Mouse (Mus musculus) stomach, postnatal 0 days (tissue): Measurements from ENCODE around the gene Cisd3. TPM values are rescaled to one million over a fixed set of nuclear protein-coding genes. Genes with fewer than 3 reads are reported as not detected.
A peak's percentile ranks its signal among the peaks of the same experiment; 100 is the strongest.

Experiments
- ATAC-seq: fragments of 200-750 bp; cut with Nextera tagmentation; 2 replicates; pipeline ENCODE4 v1.8.0; 2017; ENCODE audit not compliant: low FRiP score, low TSS enrichment
- DNase-seq: peaks from one replicate; pipeline ENCODE4 v3.0.0-alpha.2; 2016; ENCODE audit warnings: low spot score
- H3K27ac ChIP-seq: fragments of 300-500 bp; sonication (generic); replicated peaks from 2 replicates; pipeline ENCODE4 v1.5.1; 2014; ENCODE audit warnings: mild to moderate bottlenecking, control low read depth
- H3K27me3 ChIP-seq: fragments of 300-500 bp; sonication (generic); 2 replicates; pipeline ENCODE4 v1.6.1; 2014; ENCODE audit warnings: low read length; ENCODE audit not compliant: control insufficient read depth, insufficient read depth
- H3K36me3 ChIP-seq: fragments of 300-500 bp; sonication (generic); 2 replicates; pipeline ENCODE4 v1.6.1; 2014; ENCODE audit warnings: low read length, mixed read lengths; ENCODE audit not compliant: control insufficient read depth, insufficient read depth
- H3K4me1 ChIP-seq: fragments of 300-500 bp; sonication (generic); replicated peaks from 2 replicates; pipeline ENCODE4 v1.6.1; 2014; ENCODE audit warnings: antibody characterized with exemption; ENCODE audit not compliant: control insufficient read depth, insufficient read depth
- H3K4me2 ChIP-seq: fragments of 300-500 bp; sonication (generic); replicated peaks from 2 replicates; pipeline ENCODE4 v1.6.1; 2014; ENCODE audit warnings: low read depth, mild to moderate bottlenecking, control low read depth, moderate library complexity
- H3K4me3 ChIP-seq: fragments of 300-500 bp; sonication (generic); 2 replicates; pipeline ENCODE4 v1.5.1; 2014; ENCODE audit warnings: low read depth, low read length, control low read depth
- H3K9ac ChIP-seq: fragments of 300-500 bp; sonication (generic); 2 replicates; pipeline ENCODE4 v1.6.1; 2014; ENCODE audit warnings: mild to moderate bottlenecking, low read length, control low read depth, mixed read lengths
- H3K9me3 ChIP-seq: fragments of 300-500 bp; sonication (generic); 2 replicates; pipeline ENCODE4 v1.6.1; 2016; ENCODE audit warnings: low read length; ENCODE audit not compliant: control insufficient read depth
- CTCF ChIP-seq: IDR thresholded peaks from 2 replicates; pipeline ENCODE4 v1.5.1; 2016; ENCODE audit warnings: antibody characterized with exemption, low read depth, mild to moderate bottlenecking, moderate library complexity
- EP300 ChIP-seq: optimal IDR thresholded peaks from 2 replicates; pipeline ENCODE3; 2016; ENCODE audit warnings: antibody characterized with exemption
- WGBS: fragments of 180-500 bp; shearing (Covaris S2); extraction: QIAGEN DNeasy Blood & Tissue Kit; methylation state at CpG from one replicate; pipeline ENCODE4 v1.1.7; 2014; 5-methylcytosine and 5-hydroxymethylcytosine counted together
- polyA plus RNA-seq: library from polyadenylated mRNA; unstranded; fragments of >200 nt; fragmentation: Nextera tagmentation; extraction: Ambion mirVana; gene quantifications from 2 replicates; pipeline ENCODE4 v1.2.1, GENCODE M21; 2015

The Cisd3 gene
- polyA plus RNA-seq, 1 experiment from 2014 or later = 44.2 TPM

DNA sequence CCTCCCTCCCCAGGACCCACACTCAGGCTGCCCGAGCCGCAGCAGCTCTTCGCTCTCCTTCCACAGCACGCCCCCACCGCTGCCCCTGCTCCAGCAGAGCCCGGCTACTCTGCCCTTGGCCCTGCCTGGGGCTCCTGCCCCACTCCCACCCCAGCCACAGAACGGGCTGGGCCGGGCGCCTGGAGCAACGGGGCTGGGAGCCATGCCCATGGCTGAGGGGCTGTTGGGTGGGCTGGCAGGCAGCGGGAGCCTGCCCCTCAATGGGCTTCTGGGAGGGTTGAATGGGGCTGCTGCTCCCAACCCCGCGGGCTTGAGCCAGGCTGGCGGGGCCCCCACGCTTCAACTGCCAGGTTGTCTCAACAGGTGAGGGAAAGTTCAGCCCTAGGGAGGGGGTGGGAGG is 7.3 kb upstream of the Cisd3 start:
- no peak for TF ChIP-seq CTCF
- no peak for TF ChIP-seq EP300
- 81% methylated on average over 13 of the region's 15 CpGs for WGBS
- peaks cover 32% of the 10 kb centered on the region for H3K36me3 ChIP-seq
- no peaks in the 10 kb centered on the region for H3K4me1 ChIP-seq
- ATAC-seq = no peak
- no peak overlapping the region for H3K4me2 ChIP-seq
- H3K9me3 ChIP-seq = no peaks in the 10 kb centered on the region
- no peaks in the 10 kb centered on the region for H3K27me3 ChIP-seq
- no peak for DNase-seq
- no peak overlapping the region for H3K4me3 ChIP-seq
- H3K9ac ChIP-seq = no peak overlapping the region
- no peak overlapping the region for H3K27ac ChIP-seq

DNA sequence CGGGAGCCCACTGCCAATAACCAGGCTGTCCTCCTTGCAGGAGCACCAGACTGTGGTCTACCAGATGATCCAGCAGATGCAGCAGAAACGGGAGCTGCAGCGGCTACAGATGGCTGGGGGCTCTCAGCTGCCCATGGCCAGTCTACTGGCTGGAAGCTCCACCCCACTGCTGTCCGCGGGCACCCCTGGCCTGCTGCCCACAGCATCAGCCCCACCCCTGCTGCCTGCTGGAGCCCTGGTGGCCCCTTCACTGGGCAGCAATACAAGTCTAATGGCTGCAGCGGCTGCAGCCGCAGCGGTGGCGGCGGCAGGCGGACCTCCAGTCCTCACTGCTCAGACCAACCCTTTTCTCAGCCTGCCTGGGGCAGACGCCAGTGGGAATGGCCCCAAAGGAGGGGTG is 5.2 kb upstream of the Cisd3 start:
- Histone ChIP-seq H3K27me3 (no peaks in the 10 kb centered on the region), H3K27ac (no peak overlapping the region), H3K36me3 (peaks cover 26% of the 10 kb centered on the region), H3K4me1 (no peaks in the 10 kb centered on the region), H3K4me3 (no peak overlapping the region), H3K9ac (no peak overlapping the region), H3K9me3 (no peaks in the 10 kb centered on the region), H3K4me2 (no peak overlapping the region)
- DNase-seq (peak; percentile 36), ATAC-seq (no peak)
- TF ChIP-seq EP300 (no peak), CTCF (no peak)
- WGBS = 79% methylated on average over 12 of the region's 12 CpGs

DNA sequence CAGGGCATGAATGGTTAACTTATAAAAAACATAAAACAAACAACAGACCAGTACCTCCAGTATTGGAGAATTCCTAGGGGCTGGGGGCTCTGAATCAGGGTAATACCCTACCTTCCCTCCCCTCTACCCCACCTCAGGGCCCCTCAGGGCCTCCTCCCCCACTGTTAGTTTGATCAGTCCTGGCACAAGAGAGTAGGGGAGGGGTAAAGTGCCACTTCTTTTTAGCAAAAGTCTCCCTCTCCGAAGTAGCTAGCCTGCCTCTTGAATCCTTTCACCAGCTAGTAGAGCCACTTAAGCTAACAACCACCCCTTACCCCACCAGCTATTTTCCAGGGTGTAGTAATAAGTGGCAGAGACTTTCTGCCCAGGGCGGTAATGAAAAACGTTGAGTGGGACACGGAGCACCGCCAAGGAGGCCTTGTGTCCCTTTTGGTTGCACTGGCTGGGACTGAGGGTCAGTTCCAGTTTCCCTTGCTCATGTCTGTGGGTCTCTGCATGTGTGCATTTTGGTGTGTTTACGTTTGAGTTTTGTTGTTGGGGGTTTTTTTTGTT is 3.0 kb upstream of the Cisd3 start:
- Histone ChIP-seq H3K9me3 (no peaks in the 10 kb centered on the region), H3K4me2 (no peak overlapping the region), H3K36me3 (peaks cover 22% of the 10 kb centered on the region), H3K27me3 (no peaks in the 10 kb centered on the region), H3K27ac (no peak overlapping the region), H3K4me3 (no peak overlapping the region), H3K9ac (no peak overlapping the region), H3K4me1 (no peaks in the 10 kb centered on the region; the same call in 1 of the 2 replicates)
- no peak for ATAC-seq
- no peak for TF ChIP-seq EP300
- TF ChIP-seq CTCF = no peak
- WGBS = 69% methylated on average over 6 of the region's 6 CpGs
- no peak for DNase-seq

DNA sequence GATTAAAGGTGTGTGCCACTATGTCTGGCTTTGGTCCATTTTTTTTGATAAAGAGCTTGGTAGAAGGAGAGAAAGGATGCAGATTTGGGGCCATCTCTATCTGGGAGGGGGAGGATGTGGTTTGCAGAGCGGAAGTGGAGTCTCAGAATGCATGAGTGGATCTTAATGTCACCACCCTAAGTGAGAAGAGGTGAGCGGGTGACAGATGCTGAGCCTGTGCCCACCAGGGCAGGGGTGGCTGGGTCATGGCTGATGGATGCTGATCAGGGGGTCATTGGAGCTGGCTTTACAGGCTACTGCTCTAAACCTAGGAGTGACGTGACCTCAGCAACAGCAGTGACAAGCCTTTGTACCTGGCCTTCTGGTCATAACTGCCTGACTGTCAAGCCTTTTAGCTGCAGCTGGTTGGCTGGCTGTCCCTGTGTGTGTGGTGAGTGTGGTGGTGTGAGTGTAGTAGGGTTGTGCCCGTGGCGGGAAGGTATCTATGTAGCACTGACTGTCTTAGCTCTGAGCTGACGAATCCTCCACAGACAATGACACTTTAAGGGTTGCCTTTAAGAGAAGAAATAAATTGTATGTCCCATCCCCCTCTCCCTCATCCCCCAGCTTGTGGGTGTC is 1.5 kb upstream of the Cisd3 start:
- Histone ChIP-seq H3K9me3 (no peaks in the 10 kb centered on the region), H3K4me3 (no peak overlapping the region), H3K27ac (no peak overlapping the region), H3K27me3 (no peaks in the 10 kb centered on the region), H3K4me2 (no peak overlapping the region), H3K9ac (no peak overlapping the region), H3K4me1 (no peaks in the 10 kb centered on the region; the same call in 1 of the 2 replicates), H3K36me3 (peaks cover 18% of the 10 kb centered on the region)
- no peak for ATAC-seq
- 83% methylated on average over 6 of the region's 6 CpGs for WGBS
- TF ChIP-seq CTCF (no peak), EP300 (no peak)
- DNase-seq = no peak

DNA sequence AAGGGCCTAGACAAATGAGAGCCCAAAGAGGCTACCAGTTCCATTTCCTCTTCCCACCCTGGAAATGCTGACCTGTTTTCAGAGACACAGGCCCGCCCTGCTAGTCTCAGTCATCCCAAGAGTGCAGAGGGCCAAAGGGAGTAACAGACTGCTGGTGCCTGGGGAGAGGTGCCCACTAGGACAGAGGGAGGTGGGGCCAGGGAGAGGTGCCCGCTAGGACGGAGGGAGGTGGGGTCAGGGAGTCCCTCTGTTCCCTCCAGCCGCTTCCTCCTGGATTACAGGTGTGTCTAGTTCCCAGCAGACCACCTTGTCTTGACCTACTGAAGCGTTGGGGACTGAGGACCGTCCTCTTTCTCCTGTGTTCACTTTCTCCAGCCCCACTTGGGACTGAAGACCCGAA is 860 bp upstream of the Cisd3 start:
- H3K4me3 ChIP-seq = no peak overlapping the region
- no peaks in the 10 kb centered on the region; the same call in 1 of the 2 replicates for H3K4me1 ChIP-seq
- WGBS = 41% methylated on average over 7 of the region's 7 CpGs
- H3K9ac ChIP-seq = no peak overlapping the region
- no peaks in the 10 kb centered on the region for H3K27me3 ChIP-seq
- peaks cover 18% of the 10 kb centered on the region for H3K36me3 ChIP-seq
- no peak for ATAC-seq
- no peak overlapping the region for H3K4me2 ChIP-seq
- DNase-seq = no peak
- TF ChIP-seq CTCF (no peak), EP300 (no peak)
- no peaks in the 10 kb centered on the region for H3K9me3 ChIP-seq
- no peak overlapping the region for H3K27ac ChIP-seq

DNA sequence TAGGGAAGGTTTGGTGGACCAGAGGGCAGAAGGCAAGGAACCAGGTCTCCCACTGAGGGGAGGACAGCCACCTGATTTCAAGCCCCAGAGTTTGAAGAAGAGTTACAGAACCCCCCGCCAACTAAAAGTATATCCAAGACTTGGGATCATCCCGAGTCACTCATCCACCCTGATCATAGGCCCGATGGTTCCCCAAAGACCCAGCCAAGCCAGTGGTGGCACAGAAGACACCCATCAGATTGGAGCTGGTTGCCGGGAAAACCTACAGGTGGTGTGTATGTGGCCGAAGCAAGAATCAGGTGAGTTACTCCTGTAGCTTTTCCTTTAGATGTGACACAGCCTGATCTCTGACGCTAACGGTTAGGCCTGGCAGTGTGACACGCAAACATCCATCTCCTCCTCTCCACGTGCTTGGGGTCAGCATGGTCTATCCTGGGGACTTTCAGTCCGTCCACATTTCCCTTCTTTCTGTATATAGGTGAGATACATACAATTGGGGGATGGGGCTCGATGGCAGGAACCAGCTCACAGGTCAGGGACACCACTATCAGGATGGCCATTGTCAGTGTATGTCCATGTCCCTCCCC is 789 bp downstream of the Cisd3 start:
- Histone ChIP-seq H3K27ac (0 out of 2 replicates have a peak overlapping the region, but pooled peaks have one; percentile 40), H3K4me2 (peak overlapping the region; percentile 58), H3K36me3 (peaks cover 26% of the 10 kb centered on the region), H3K4me3 (peak overlapping the region; percentile 31), H3K9me3 (no peaks in the 10 kb centered on the region), H3K4me1 (no peaks in the 10 kb centered on the region; the same call in 1 of the 2 replicates), H3K9ac (peak overlapping the region; percentile 31), H3K27me3 (no peaks in the 10 kb centered on the region)
- WGBS = 64% methylated on average over 11 of the region's 11 CpGs
- DNase-seq = no peak
- ATAC-seq = no peak
- no peak for TF ChIP-seq CTCF
- no peak for TF ChIP-seq EP300
